Mouse (Mus musculus): ENCODE results near the gene Crybb3. TPM values are rescaled to one million over a fixed set of nuclear protein-coding genes. Genes with fewer than 3 reads are reported as not detected.

Gene Crybb3
- total RNA-seq, 2 experiments from 2014 or later = 1.6 to 2.1 TPM

GRCm38 (mm10) chr5:113105481-113105880 lies 24.1 kb upstream of the Crybb3 start:
- no peak for DNase-seq (ENCODE audit: low spot score in 2 of 2)

GRCm38 (mm10) chr5:113105035-113105434 lies 23.7 kb upstream of the Crybb3 start:
- DNase-seq (ENCODE audit: low spot score in 2 of 2) = no peak

- no peak for DNase-seq (ENCODE audit: low spot score in 2 of 2)
Measured at GRCm38 (mm10) chr5:113102455-113102854, 21.1 kb upstream of the Crybb3 start.

GRCm38 (mm10) chr5:113101457-113101856 lies 20.1 kb upstream of the Crybb3 start:
- DNase-seq (ENCODE audit: low spot score in 2 of 2) = peak; percentile 34 to 65

- DNase-seq (ENCODE audit: low spot score in 2 of 2) = no peak
Measured at GRCm38 (mm10) chr5:113100422-113100821, 19.0 kb upstream of the Crybb3 start.

GRCm38 (mm10) chr5:113099546-113099945 lies 18.2 kb upstream of the Crybb3 start:
- DNase-seq (ENCODE audit: low spot score in 2 of 2) = peak; percentile 84 to 95

GRCm38 (mm10) chr5:113097551-113097950 lies 16.2 kb upstream of the Crybb3 start:
- no peak for DNase-seq (ENCODE audit: low spot score in 2 of 2)

GRCm38 (mm10) chr5:113095456-113095855 lies 14.1 kb upstream of the Crybb3 start:
- no peak for DNase-seq (ENCODE audit: low spot score in 2 of 2)

- no peak for DNase-seq (ENCODE audit: low spot score in 2 of 2)
Measured at GRCm38 (mm10) chr5:113092406-113092805, 11.0 kb upstream of the Crybb3 start.

GRCm38 (mm10) chr5:113091162-113091561 lies 9.8 kb upstream of the Crybb3 start:
- DNase-seq (ENCODE audit: low spot score in 2 of 2) = peak in 1 of 2 experiments; percentile 57

- DNase-seq (ENCODE audit: low spot score in 2 of 2) = no peak
Measured at GRCm38 (mm10) chr5:113090750-113091149, 9.4 kb upstream of the Crybb3 start.

GRCm38 (mm10) chr5:113090077-113090690 lies 8.8 kb upstream of the Crybb3 start:
- no peak for DNase-seq (ENCODE audit: low spot score in 2 of 2)

- no peak for DNase-seq (ENCODE audit: low spot score in 2 of 2)
Measured at GRCm38 (mm10) chr5:113087465-113087864, 6.1 kb upstream of the Crybb3 start.

GRCm38 (mm10) chr5:113086990-113087389 lies 5.6 kb upstream of the Crybb3 start:
- DNase-seq (ENCODE audit: low spot score in 2 of 2) = no peak

GRCm38 (mm10) chr5:113086439-113086838 lies 5.1 kb upstream of the Crybb3 start:
- DNase-seq (ENCODE audit: low spot score in 2 of 2) = peak; percentile 58 to 79

GRCm38 (mm10) chr5:113085931-113086330 lies 4.5 kb upstream of the Crybb3 start:
- DNase-seq (ENCODE audit: low spot score in 2 of 2) = no peak

GRCm38 (mm10) chr5:113084309-113084708 lies 2.9 kb upstream of the Crybb3 start:
- no peak for DNase-seq (ENCODE audit: low spot score in 2 of 2)

GRCm38 (mm10) chr5:113082356-113083168 lies 1.2 kb upstream of the Crybb3 start:
- no peak for DNase-seq (ENCODE audit: low spot score in 2 of 2)

- DNase-seq (ENCODE audit: low spot score in 2 of 2) = no peak
Measured at GRCm38 (mm10) chr5:113081020-113081419, 364 bp downstream of the Crybb3 start.

- DNase-seq (ENCODE audit: low spot score in 2 of 2) = peak in 1 of 2 experiments; percentile 59
Measured at GRCm38 (mm10) chr5:113079783-113080182, 1.6 kb downstream of the Crybb3 start.

GRCm38 (mm10) chr5:113078686-113079085 lies 2.7 kb downstream of the Crybb3 start:
- no peak for DNase-seq (ENCODE audit: low spot score in 2 of 2)

- no peak for DNase-seq (ENCODE audit: low spot score in 2 of 2)
Measured at GRCm38 (mm10) chr5:113070017-113070416, 11.4 kb downstream of the Crybb3 start, which contains the start of gene Crybb2. Gene Crybb2, minus strand, starts transcription at chr5:113070117.

All from layer of hippocampus, adult 18-20 months (tissue).